Mouse (Mus musculus): ENCODE measurements around the gene A830031A19Rik.

The A830031A19Rik gene

DNA sequence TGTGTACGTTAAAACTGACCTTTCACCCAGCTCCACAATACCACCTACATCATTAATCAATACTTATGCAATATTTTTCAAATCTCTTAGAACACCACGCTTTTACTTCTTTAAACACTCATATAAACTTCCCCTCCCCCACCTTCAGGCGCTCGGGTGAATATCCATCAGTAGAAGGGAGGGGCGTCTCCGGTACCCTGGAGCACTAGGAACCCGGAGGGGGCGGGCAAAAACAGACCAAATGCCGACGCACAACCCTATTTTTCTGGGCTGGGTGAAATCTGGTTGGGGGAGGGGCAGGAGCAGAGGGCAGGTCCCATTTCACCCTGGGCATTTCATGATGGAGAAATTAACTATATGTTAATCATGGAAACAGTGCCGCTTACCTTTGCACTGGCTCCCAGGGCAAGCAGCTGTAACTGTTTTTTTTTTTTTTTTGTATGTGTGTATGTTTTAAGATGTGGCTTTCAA, at the start of gene A830031A19Rik:
Gene A830031A19Rik, minus strand, starts transcription at position 421 of the 471 bp plus-strand sequence.
- DNase-seq, result peak in 1 of 2 experiments; percentile 21

DNA sequence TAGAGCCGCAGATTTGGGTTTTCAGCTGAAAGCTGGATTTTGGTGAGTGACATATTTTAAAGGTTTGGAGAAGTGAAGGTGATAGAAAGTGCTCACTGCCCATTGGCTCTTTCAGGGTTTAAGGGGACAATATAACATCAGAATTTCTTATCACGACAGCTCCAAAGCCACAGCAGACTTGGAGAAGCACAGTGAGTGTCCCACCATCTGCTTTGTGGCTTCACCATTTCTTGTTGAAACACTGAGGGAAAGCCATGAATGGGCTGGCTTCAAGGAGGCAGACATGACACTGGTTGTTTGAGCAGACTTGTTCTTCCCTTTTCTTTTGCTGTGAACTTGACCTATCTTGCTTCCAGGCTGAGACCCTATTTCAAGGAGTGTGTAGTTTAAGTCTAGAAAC, 49.1 kb upstream of the A830031A19Rik start:
- DNase-seq, result no peak

GRCm38 (mm10) chr11:24122899-24123298, 48.0 kb upstream of the A830031A19Rik start:
- DNase-seq, result no peak

- no peak for DNase-seq
Observed at GRCm38 (mm10) chr11:24121136-24121535, 46.3 kb upstream of the A830031A19Rik start.

DNA sequence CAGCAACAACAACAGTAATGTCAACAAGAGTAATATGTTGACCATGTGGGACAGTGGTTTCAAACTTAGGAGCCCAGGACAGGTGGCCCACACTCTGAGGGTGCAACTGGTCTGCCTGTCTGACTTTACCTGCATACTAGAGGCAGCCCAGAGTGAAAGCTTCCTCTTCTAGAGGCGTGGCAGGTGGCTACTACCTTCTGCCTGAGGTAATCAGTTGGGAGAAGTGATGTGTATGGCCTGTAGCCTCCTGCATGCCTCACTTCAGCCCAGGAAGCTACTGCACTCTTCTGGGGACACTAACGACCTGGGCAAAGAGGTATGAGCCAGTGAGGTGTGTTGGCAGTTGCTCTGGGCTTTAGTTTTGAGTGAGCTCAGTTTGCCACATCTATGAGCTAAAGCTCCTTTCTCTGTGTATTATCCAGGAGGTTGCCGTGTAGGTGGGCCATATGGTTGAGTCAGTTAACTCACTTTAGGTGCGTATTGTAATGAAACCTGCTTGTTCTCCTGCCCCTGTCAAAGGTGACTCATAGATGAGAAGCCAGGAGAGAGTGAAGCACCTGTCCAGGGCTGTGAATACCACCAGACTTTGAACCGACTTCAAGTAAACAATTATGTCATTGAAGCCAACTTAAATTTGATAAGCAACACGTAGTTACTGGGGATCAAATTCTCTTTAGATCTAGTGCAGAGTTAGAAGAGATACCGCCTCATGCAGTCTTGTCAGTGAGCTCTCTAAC, 41.9 kb upstream of the A830031A19Rik start:
- DNase-seq, result no peak

- no peak for DNase-seq
Observed at GRCm38 (mm10) chr11:24116041-24116440, 41.2 kb upstream of the A830031A19Rik start.

DNA sequence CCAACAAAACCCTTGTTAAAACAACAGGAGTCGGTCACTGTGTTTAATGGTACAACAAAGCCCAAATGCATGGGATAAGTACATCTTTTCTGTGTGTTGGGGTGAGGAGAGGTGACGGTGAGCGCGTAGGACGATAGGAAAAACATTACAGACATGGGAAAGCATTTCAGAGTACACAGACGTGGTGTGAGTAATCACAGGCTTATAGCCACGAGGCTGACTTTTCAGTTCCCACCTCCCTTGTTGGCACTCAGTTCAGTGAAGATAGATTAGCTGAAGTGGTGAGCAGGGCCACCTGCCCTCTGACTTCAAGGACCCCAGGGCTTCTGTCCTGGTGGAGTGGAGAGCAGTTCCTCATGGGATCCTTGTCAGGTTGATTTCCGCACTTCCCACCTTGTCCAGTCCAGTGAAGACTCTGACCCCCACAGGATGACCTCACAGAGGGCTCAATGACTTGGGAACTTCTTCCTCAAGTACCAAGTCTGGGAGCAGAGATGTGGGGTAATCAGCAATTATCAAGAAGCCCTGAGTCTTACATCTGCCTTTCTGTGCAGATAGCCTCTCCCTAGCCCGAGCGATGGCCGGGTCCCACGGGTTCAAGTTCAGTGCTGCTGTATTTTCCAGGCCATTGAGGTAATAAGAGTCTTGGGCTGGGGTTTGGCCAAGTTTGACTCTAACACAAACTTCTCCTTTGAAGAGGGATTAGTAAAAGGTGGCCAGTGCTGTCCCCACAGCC, 40.3 kb upstream of the A830031A19Rik start:
- DNase-seq, result no peak

DNA sequence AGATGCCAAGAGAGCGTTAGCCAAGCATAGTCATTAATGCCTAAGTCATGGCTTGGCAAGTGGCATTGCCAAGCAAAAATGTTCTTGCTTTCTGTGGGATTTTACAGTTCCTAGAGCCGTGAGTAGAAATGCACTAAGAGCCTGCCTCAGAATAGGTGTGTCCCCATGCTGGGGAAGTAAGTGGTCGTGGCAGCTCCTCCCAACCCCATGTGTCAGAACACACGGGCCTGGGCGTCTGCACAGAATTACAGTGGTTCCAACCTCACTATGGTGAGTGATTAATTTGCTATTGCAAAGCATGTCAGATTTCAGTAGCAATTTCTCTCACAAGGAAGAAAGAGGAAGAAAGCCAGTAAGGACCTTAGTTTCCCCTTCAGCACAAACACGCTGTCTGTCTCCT, 36.9 kb upstream of the A830031A19Rik start:
- DNase-seq, result no peak

DNA sequence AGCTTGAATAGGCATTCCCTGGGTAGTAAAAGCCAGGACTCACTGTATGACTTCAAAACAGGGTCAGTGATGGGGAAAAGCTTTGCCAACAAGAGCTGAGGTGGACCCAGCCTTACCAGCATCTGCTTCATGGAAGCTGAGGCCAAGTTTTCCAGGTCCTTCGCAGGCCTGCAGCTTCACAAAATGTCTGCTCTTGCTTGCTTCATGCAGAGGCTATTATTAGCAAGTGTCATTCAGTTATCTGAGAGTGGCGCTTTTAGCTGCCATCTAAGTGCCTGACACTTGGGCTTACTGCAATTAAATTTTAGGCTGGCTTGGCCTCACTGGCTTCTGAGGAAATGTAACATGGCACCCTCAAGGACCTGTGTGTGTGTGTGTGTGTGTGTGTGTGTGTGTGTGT, 35.3 kb upstream of the A830031A19Rik start:
- no peak for DNase-seq

DNA sequence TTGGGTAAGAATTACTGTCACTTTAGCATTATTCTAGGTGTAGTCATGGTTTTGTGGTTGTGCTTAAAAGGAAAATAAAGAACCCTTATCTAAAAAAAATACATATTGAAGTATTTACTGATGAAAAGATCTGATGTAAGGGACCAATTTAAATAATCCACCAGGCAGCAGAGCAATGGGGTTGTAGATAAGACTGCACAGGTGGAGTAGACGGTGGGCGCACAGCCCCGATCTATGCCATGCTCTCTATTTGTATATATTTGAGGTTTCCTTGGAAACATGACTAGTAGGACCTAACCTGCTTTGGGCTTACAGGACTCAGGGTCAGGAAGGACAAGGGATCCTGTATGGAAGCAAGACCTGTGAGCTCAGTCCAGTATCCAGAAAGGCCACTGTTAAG, 34.5 kb upstream of the A830031A19Rik start:
- no peak for DNase-seq

DNA sequence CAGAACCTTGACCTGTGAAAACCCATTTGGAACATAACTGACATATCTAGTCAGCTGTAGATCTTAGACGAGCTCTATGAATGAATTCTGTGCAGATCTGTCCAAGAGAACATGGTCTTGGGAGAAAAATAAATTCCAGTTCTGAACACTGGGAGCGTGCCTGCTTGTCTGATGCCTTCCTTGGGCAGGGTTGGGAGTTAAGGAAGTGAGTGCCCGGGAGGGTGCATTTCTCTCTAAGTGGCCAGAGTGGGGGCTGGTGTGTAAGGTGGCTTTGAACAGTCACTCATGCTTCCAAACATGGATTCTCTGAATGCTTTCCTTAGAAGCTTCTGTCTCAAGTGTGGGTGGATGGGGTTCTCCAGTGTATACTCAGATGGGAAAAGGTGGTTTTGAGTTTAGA, 34.1 kb upstream of the A830031A19Rik start:
- no peak for DNase-seq

DNA sequence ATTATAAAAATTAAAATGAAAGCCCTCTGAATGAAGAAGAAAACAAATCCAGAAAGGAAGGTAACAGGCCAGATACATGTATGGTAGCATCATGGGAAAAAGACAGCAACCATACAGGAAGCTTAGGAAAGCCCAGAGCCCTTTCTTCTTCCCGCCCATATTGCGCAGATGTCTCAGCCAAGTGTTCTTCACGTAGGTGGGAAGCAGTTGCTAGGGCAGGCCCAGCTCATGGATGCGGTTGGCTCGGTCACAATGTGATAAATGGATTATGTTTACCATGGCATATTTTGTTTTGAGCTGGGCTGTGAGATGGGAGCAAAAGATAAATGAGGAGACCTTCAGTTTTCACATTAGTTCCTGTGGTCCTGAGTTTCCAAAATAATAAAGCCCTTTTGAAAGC, 32.6 kb upstream of the A830031A19Rik start:
- no peak for DNase-seq

GRCm38 (mm10) chr11:24103128-24103742, 28.4 kb upstream of the A830031A19Rik start:
- DNase-seq, result no peak

- no peak for DNase-seq
Observed at GRCm38 (mm10) chr11:24102372-24102771, 27.5 kb upstream of the A830031A19Rik start.

GRCm38 (mm10) chr11:24101625-24102024, 26.8 kb upstream of the A830031A19Rik start:
- DNase-seq, result no peak

DNA sequence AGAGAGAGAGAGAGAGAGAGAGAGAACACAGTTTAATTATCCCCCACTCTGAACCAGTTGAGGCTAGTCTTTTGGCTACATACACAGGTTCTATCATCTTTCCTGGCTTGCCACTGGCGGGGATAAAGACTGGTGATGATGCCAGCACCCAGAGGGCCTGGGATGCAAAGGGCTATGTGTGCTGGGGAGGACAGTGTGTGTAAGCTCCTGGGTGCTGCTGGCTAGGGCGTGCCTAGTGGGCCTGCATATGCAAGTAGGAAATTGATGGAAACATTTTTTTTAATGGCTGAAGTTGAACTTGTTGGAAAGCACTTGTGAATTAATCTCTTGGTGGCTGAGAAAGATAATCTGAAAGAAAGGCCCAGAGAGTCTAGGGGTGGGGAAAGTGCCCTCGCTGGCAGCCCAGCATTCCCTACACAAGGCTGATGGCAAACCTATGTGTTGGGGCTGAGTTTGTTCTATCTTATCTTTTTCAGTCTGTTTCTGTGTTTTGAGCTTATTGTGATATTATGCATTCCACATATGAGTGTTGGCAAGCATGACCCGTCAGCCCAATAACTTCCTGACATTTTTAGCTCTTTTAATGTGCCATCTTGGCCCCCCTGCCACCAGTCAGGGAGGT, 25.7 kb upstream of the A830031A19Rik start:
- no peak for DNase-seq

DNA sequence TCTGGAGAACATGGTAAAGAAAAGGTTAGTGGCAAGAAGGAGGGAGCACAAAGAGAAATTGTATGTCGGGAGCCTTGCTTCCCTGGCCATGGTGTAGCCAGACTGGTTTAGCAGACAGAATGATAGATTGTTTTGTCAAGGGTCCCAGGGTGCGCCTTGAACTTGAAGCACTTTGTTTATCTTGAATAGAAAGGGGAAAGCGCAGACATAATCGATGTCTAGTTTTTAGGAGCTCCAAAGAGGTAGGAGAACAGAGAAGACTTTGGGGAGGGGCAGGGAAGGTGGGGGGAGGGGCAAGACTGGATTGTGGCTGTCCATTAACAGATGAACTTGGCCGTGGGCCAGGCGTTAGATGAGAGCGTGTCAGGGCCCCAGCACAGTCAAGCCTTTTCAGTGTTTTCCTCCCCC, 25.0 kb upstream of the A830031A19Rik start:
- no peak for DNase-seq

DNA sequence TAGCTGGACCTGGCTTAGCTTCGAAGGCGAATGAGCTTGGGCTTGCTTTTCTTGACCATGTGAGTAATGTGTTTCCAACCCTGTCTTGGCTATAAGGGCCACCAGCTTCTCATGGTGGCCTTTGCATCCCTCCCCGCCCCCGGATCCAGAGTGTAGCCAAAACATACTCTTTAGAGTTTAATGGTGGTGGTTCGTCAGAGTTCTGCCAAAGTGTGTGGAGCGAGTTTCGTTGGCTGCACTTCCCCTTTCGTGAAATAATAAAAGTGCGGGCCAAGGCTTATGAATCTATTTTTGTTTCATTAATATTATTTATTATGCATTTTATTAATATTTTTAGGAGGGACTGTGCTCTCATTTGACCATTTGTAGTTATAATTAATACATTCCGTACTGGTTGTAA, 24.4 kb upstream of the A830031A19Rik start:
- no peak for DNase-seq

- DNase-seq, result no peak
Observed at GRCm38 (mm10) chr11:24098662-24099061, 23.8 kb upstream of the A830031A19Rik start.

DNA sequence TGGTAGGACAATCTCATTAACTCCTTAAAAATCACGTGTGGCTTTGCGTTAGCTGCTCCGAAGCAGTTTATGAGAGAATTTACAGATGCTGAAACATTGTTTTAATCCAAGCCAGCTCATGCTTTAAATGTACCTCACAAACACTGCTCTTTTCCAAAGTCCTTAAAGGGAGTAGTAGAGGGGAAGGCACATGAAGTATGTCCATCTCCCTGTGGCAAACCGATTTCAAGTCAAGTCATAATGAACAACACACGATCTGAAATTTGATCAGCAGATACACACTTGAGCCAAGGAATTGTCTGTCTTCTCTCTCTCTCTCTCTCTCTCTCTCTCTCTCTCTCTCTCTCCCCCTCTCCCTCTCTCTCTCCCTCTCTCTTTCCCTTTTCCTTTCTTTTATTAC, 23.2 kb upstream of the A830031A19Rik start:
- no peak for DNase-seq

GRCm38 (mm10) chr11:24097026-24097425, 22.2 kb upstream of the A830031A19Rik start:
- DNase-seq, result no peak

DNA sequence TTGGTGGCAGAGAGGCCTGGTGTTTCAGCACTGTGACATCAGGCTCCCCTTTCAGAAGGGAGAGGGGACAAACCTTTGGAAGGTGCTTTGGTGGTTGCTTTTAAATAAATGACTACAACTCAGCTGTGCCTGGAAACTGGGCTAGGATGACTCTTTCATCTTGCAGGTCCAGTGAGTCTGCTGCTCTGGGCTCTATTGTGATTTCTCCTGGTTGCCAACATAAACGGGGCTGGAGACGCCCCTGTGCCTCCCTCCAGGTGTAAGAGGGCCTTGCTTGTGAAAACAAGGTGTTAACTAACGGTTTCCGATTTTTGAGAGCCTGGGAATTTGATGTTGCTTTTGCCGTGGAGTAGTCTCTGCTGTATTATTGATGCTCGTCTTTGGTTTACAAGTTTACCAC, 21.6 kb upstream of the A830031A19Rik start:
- no peak for DNase-seq

- DNase-seq, result no peak
Observed at GRCm38 (mm10) chr11:24095656-24096353, 21.0 kb upstream of the A830031A19Rik start.
